Mouse (Mus musculus): ENCODE data around the gene Cyp2d10. TPM values are rescaled to one million over a fixed set of nuclear protein-coding genes. Genes with fewer than 3 reads are reported as not detected.
"Not testable (repeated sequence)": the region's sequence is repeated elsewhere in the genome, so short reads cannot be mapped to it uniquely, and the experiment has no call there.

Cyp2d10 gene
- total RNA-seq, 2 experiments from 2014 or later, result not detected

GRCm38 (mm10) chr15:82402106-82402505 lies 4.9 kb downstream of the Cyp2d10 start:
- ATAC-seq (replicated peaks; ENCODE audit: poor library complexity), result no peak

GRCm38 (mm10) chr15:82401516-82401915 lies 5.5 kb downstream of the Cyp2d10 start:
- ATAC-seq (replicated peaks; ENCODE audit: poor library complexity), result no peak

- ATAC-seq (replicated peaks; ENCODE audit: poor library complexity), result not testable (repeated sequence)
These were observed 11.0 kb downstream of the Cyp2d10 start for GRCm38 (mm10) chr15:82395955-82396354.

GRCm38 (mm10) chr15:82393922-82394321 lies 13.1 kb downstream of the Cyp2d10 start, which contains the start of gene Cyp2d11:
TSS of gene Cyp2d11 (minus strand) at chr15:82394022.
- not testable (repeated sequence) for ATAC-seq (replicated peaks; ENCODE audit: poor library complexity)

- not testable (repeated sequence) for ATAC-seq (replicated peaks; ENCODE audit: poor library complexity)
These were observed 17.1 kb downstream of the Cyp2d10 start for GRCm38 (mm10) chr15:82389916-82390315.

- no peak for ATAC-seq (replicated peaks; ENCODE audit: poor library complexity)
These were observed 21.3 kb downstream of the Cyp2d10 start for GRCm38 (mm10) chr15:82385729-82386128.

- ATAC-seq (replicated peaks; ENCODE audit: poor library complexity), result no peak
These were observed 24.6 kb downstream of the Cyp2d10 start for GRCm38 (mm10) chr15:82382441-82382840.

- ATAC-seq (replicated peaks; ENCODE audit: poor library complexity), result no peak
These were observed 26.3 kb downstream of the Cyp2d10 start for GRCm38 (mm10) chr15:82380714-82381062.

GRCm38 (mm10) chr15:82379871-82380713 lies 26.9 kb downstream of the Cyp2d10 start, which contains the start of gene Cyp2d22:
TSS of gene Cyp2d22 (minus strand) at chr15:82380260.
- peak; percentile 72 for ATAC-seq (replicated peaks; ENCODE audit: poor library complexity)

GRCm38 (mm10) chr15:82379511-82379870 lies 27.5 kb downstream of the Cyp2d10 start:
- ATAC-seq (replicated peaks; ENCODE audit: poor library complexity), result 0 out of 2 replicates have a peak, but pooled peaks have one; percentile 17

GRCm38 (mm10) chr15:82378261-82379180 lies 28.5 kb downstream of the Cyp2d10 start:
- ATAC-seq (replicated peaks; ENCODE audit: poor library complexity), result no peak

GRCm38 (mm10) chr15:82377701-82378100 lies 29.3 kb downstream of the Cyp2d10 start:
- no peak for ATAC-seq (replicated peaks; ENCODE audit: poor library complexity)

GRCm38 (mm10) chr15:82376393-82377138 lies 30.4 kb downstream of the Cyp2d10 start:
- ATAC-seq (replicated peaks; ENCODE audit: poor library complexity), result no peak

GRCm38 (mm10) chr15:82375855-82376254 lies 31.1 kb downstream of the Cyp2d10 start:
- ATAC-seq (replicated peaks; ENCODE audit: poor library complexity), result no peak

GRCm38 (mm10) chr15:82374437-82374836 lies 32.6 kb downstream of the Cyp2d10 start:
- no peak for ATAC-seq (replicated peaks; ENCODE audit: poor library complexity)

- ATAC-seq (replicated peaks; ENCODE audit: poor library complexity), result no peak
These were observed 34.0 kb downstream of the Cyp2d10 start for GRCm38 (mm10) chr15:82372991-82373390.

- no peak for ATAC-seq (replicated peaks; ENCODE audit: poor library complexity)
These were observed 34.5 kb downstream of the Cyp2d10 start for GRCm38 (mm10) chr15:82372446-82372845.

GRCm38 (mm10) chr15:82368851-82369250 lies 38.1 kb downstream of the Cyp2d10 start:
- no peak for ATAC-seq (replicated peaks; ENCODE audit: poor library complexity)

GRCm38 (mm10) chr15:82368146-82368545 lies 38.8 kb downstream of the Cyp2d10 start:
- no peak for ATAC-seq (replicated peaks; ENCODE audit: poor library complexity)

GRCm38 (mm10) chr15:82364561-82364960 lies 42.4 kb downstream of the Cyp2d10 start:
- not testable (repeated sequence) for ATAC-seq (replicated peaks; ENCODE audit: poor library complexity)

GRCm38 (mm10) chr15:82363801-82364200 lies 43.2 kb downstream of the Cyp2d10 start:
- not testable (repeated sequence) for ATAC-seq (replicated peaks; ENCODE audit: poor library complexity)
